Mouse (Mus musculus): Measurements from ENCODE around the gene Pcp4l1. TPM values are rescaled to one million over a fixed set of nuclear protein-coding genes. Genes with fewer than 3 reads are reported as not detected.

Gene Pcp4l1
- total and polyA plus RNA-seq, 3 experiments = 165 to 283 (median 255) TPM

- DNase-seq = no peak
- no peak overlapping the region for H3K27ac ChIP-seq
- no peaks in the 10 kb centered on the region for H3K4me1 ChIP-seq (ENCODE audit: control insufficient read depth, insufficient read depth, low read length)
- intact Hi-C loops (cut with DNase I) = loop anchor here (1.0 to 2.0 kb wide), 2 partner anchors 29 to 56 kb away; no protein-coding TSS in a partner anchor
- no peaks in the 10 kb centered on the region for H3K36me3 ChIP-seq (ENCODE audit: control insufficient read depth, insufficient read depth, low read length)
- no peaks in the 10 kb centered on the region for H3K27me3 ChIP-seq (ENCODE audit: control insufficient read depth, insufficient read depth, low read length)
- WGBS = 32% methylated on average over 3 of the region's 3 CpGs
- TF ChIP-seq CTCF (IDR thresholded peaks at IDR 0.05) (peak; percentile 86), EP300 (IDR thresholded peaks at IDR 0.05; ENCODE audit: insufficient read depth, low read depth, low read length) (no peak), POLR2A (IDR thresholded peaks at IDR 0.05; ENCODE audit: insufficient read depth, low read depth, low read length) (no peak)
- no peaks in the 10 kb centered on the region for H3K79me2 ChIP-seq (replicated peaks; ENCODE audit: control insufficient read depth, insufficient read depth, low read length)
- peak overlapping the region; percentile 46; the same call in 1 of the 2 replicates for H3K9ac ChIP-seq (ENCODE audit: low read depth, low read length)
- no peak overlapping the region for H3K4me3 ChIP-seq
Observed at GRCm38 (mm10) chr1:171164258-171164657, 31.8 kb downstream of the Pcp4l1 start.

- Histone ChIP-seq H3K4me1 (ENCODE audit: control insufficient read depth, insufficient read depth, low read length) (no peaks in the 10 kb centered on the region), H3K36me3 (ENCODE audit: control insufficient read depth, insufficient read depth, low read length) (no peaks in the 10 kb centered on the region), H3K9ac (ENCODE audit: low read depth, low read length) (no peak overlapping the region), H3K27me3 (ENCODE audit: control insufficient read depth, insufficient read depth, low read length) (no peaks in the 10 kb centered on the region), H3K27ac (no peak overlapping the region), H3K79me2 (replicated peaks; ENCODE audit: control insufficient read depth, insufficient read depth, low read length) (no peaks in the 10 kb centered on the region), H3K4me3 (no peak overlapping the region)
- 75% methylated on average over 3 of the region's 3 CpGs for WGBS
- intact Hi-C loops (cut with DNase I) = no loop called here
- DNase-seq = no peak
- no peak for TF ChIP-seq CTCF (IDR thresholded peaks at IDR 0.05)
- TF ChIP-seq EP300 (IDR thresholded peaks at IDR 0.05; ENCODE audit: insufficient read depth, low read depth, low read length) = no peak
- no peak for TF ChIP-seq POLR2A (IDR thresholded peaks at IDR 0.05; ENCODE audit: insufficient read depth, low read depth, low read length)
Observed at GRCm38 (mm10) chr1:171162526-171162925, 33.5 kb downstream of the Pcp4l1 start.

DNA sequence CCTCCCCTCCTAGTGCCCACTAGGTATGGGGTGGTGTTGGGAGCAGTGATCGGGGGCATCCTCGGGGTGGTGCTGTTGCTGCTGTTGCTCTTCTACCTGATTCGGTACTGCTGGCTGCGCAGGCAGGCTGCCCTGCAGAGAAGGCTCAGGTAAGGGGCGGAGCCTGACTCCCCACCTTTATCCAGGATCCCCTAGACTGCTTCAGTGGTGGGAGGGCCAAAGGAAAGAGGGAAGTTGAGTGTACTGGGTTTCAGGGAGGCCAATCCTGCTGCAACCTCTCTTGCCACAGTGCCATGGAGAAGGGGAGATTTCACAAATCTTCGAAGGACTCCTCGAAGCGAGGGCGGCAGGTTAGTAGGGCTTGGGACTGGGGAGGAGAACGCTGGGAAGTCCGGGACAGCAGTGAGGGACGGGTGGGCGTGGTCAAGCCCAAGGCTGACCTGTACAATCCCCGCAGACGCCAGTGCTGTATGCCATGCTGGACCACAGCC lies 36.5 kb downstream of the Pcp4l1 start:
- H3K27me3 ChIP-seq (ENCODE audit: control insufficient read depth, insufficient read depth, low read length) = no peaks in the 10 kb centered on the region
- intact Hi-C loops (cut with DNase I) = no loop called here
- H3K4me1 ChIP-seq (ENCODE audit: control insufficient read depth, insufficient read depth, low read length) = no peaks in the 10 kb centered on the region
- no peak overlapping the region for H3K4me3 ChIP-seq
- H3K79me2 ChIP-seq (replicated peaks; ENCODE audit: control insufficient read depth, insufficient read depth, low read length) = no peaks in the 10 kb centered on the region
- TF ChIP-seq EP300 (IDR thresholded peaks at IDR 0.05; ENCODE audit: insufficient read depth, low read depth, low read length) (no peak), CTCF (IDR thresholded peaks at IDR 0.05) (peak; percentile 57), POLR2A (IDR thresholded peaks at IDR 0.05; ENCODE audit: insufficient read depth, low read depth, low read length) (no peak)
- 11% methylated on average over 15 of the region's 15 CpGs for WGBS
- no peak for DNase-seq
- H3K9ac ChIP-seq (ENCODE audit: low read depth, low read length) = no peak overlapping the region
- H3K36me3 ChIP-seq (ENCODE audit: control insufficient read depth, insufficient read depth, low read length) = no peaks in the 10 kb centered on the region
- H3K27ac ChIP-seq = no peak overlapping the region

DNA sequence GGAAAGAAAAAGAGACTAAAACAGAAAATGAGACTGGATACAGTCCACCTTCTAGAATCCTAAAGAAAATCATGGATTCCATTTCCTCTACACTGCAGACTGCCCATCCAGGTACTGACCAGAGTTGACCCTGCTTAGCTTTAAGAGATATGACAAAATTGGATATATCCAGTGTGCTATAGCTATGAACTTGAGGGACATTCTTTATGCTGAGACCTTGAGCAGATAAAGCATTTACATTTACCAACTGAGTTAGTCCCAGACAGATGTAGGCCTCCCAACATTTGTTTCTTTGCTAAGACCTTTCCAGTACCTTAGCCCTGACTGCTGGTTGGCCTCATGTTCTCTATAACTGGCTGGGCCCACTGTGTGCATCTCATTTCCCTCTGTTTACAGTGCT lies 38.1 kb downstream of the Pcp4l1 start:
- intact Hi-C loops (cut with DNase I) = no loop called here
- Histone ChIP-seq H3K36me3 (ENCODE audit: control insufficient read depth, insufficient read depth, low read length) (no peaks in the 10 kb centered on the region), H3K79me2 (replicated peaks; ENCODE audit: control insufficient read depth, insufficient read depth, low read length) (no peaks in the 10 kb centered on the region), H3K27me3 (ENCODE audit: control insufficient read depth, insufficient read depth, low read length) (no peaks in the 10 kb centered on the region), H3K4me3 (no peak overlapping the region), H3K4me1 (ENCODE audit: control insufficient read depth, insufficient read depth, low read length) (no peaks in the 10 kb centered on the region), H3K9ac (ENCODE audit: low read depth, low read length) (no peak overlapping the region), H3K27ac (no peak overlapping the region)
- no peak for TF ChIP-seq CTCF (IDR thresholded peaks at IDR 0.05)
- no peak for TF ChIP-seq EP300 (IDR thresholded peaks at IDR 0.05; ENCODE audit: insufficient read depth, low read depth, low read length)
- DNase-seq = no peak

DNA sequence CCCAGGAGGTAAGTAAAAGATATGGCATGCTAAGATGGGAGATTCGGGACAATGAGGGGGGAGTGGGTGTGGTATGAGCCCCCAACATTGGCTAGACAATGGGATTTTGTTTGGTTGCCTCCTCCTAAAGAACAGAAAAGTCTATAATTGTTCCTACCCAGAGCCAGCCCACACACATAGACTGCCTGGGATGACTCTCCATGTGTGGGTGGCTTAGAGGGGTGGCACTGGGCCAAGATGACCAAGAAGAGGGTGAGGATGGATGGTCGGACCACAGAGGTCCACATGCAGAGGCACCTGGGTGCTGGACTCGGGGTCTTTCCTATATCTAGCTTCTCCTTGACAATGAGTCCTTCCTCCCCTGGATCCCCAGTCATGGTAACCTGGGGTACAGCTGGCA lies 39.4 kb downstream of the Pcp4l1 start:
- intact Hi-C loops (cut with DNase I) = no loop called here
- TF ChIP-seq POLR2A (IDR thresholded peaks at IDR 0.05; ENCODE audit: insufficient read depth, low read depth, low read length) (no peak), CTCF (IDR thresholded peaks at IDR 0.05) (no peak), EP300 (IDR thresholded peaks at IDR 0.05; ENCODE audit: insufficient read depth, low read depth, low read length) (no peak)
- Histone ChIP-seq H3K9ac (ENCODE audit: low read depth, low read length) (no peak overlapping the region), H3K4me1 (ENCODE audit: control insufficient read depth, insufficient read depth, low read length) (no peaks in the 10 kb centered on the region), H3K27me3 (ENCODE audit: control insufficient read depth, insufficient read depth, low read length) (no peaks in the 10 kb centered on the region), H3K27ac (no peak overlapping the region), H3K36me3 (ENCODE audit: control insufficient read depth, insufficient read depth, low read length) (no peaks in the 10 kb centered on the region), H3K4me3 (no peak overlapping the region), H3K79me2 (replicated peaks; ENCODE audit: control insufficient read depth, insufficient read depth, low read length) (no peaks in the 10 kb centered on the region)
- 47% methylated on average over 3 of the region's 3 CpGs for WGBS
- DNase-seq = no peak

DNA sequence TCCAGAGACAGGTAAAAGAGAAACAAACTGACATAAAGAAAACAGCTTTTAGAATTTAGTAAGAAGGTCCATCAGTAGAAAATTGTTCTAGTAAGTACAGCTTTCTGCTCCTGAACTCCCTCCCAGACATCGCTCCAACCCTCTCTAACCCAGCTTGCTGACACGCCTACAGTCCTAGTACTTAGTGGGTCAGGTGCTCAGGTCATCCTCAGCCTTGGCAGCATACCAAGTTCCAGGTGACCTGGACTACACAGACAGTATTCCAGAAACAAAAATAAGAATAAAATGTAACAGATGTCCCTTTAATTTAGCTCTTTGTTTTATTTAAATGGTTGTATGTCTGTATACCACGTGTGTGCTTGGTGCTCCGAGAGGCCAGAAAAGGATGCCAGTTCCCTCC lies 44.1 kb downstream of the Pcp4l1 start:
- peaks cover 5% of the 10 kb centered on the region for H3K4me1 ChIP-seq (ENCODE audit: control insufficient read depth, insufficient read depth, low read length)
- H3K4me3 ChIP-seq = no peak overlapping the region
- no peaks in the 10 kb centered on the region for H3K27me3 ChIP-seq (ENCODE audit: control insufficient read depth, insufficient read depth, low read length)
- H3K27ac ChIP-seq = no peak overlapping the region
- H3K36me3 ChIP-seq (ENCODE audit: control insufficient read depth, insufficient read depth, low read length) = peaks cover 3% of the 10 kb centered on the region; the same call in 1 of the 2 replicates
- intact Hi-C loops (cut with DNase I) = loop anchor here (5.0 kb wide), 1 partner anchor 35 kb away; no protein-coding TSS in a partner anchor
- TF ChIP-seq POLR2A (IDR thresholded peaks at IDR 0.05; ENCODE audit: insufficient read depth, low read depth, low read length) (no peak), CTCF (IDR thresholded peaks at IDR 0.05) (no peak), EP300 (IDR thresholded peaks at IDR 0.05; ENCODE audit: insufficient read depth, low read depth, low read length) (no peak)
- WGBS = 89% methylated on average over 4 of the region's 4 CpGs
- H3K9ac ChIP-seq (ENCODE audit: low read depth, low read length) = no peak overlapping the region
- peaks cover 1% of the 10 kb centered on the region; the same call in 1 of the 2 replicates for H3K79me2 ChIP-seq (replicated peaks; ENCODE audit: control insufficient read depth, insufficient read depth, low read length)
- DNase-seq = no peak

All from heart, adult 2 months (tissue).